Mouse (Mus musculus): ENCODE data around the gene Rbbp4. TPM values are rescaled to one million over a fixed set of nuclear protein-coding genes. Genes with fewer than 3 reads are reported as not detected.

The Rbbp4 gene
- polyA plus RNA-seq, 1 experiment from 2014 or later, result 388 TPM

- Histone ChIP-seq H3K4me1 (replicated peaks; ENCODE audit: control insufficient read depth, insufficient read depth, low read length) (peaks cover 16% of the 10 kb centered on the region), H3K4me3 (replicated peaks; ENCODE audit: low read length) (peak overlapping the region; percentile 78), H3K27me3 (replicated peaks; ENCODE audit: control insufficient read depth, insufficient read depth, low read length) (peaks cover 2% of the 10 kb centered on the region; the same call in 1 of the 2 replicates), H3K36me3 (ENCODE audit: control insufficient read depth, insufficient read depth) (no peaks in the 10 kb centered on the region), H3K9ac (replicated peaks; ENCODE audit: low read depth, low read length) (peak overlapping the region; percentile 90), H3K9me3 (ENCODE audit: control insufficient read depth, low read length) (no peaks in the 10 kb centered on the region), H3K27ac (ENCODE audit: low read length) (peak overlapping the region; percentile 86), H3K4me2 (ENCODE audit: low read length) (peak overlapping the region; percentile 71)
- ATAC-seq, result peak; percentile 71
- under 1% methylated on average over 65 of the region's 68 CpGs for WGBS
Observed at GRCm38 (mm10) chr4:129376961-129377545, 41.9 kb upstream of the Rbbp4 start.

GRCm38 (mm10) chr4:129375821-129376220 lies 40.7 kb upstream of the Rbbp4 start:
- no peak for ATAC-seq
- Histone ChIP-seq H3K4me3 (replicated peaks; ENCODE audit: low read length) (no peak overlapping the region), H3K36me3 (ENCODE audit: control insufficient read depth, insufficient read depth) (no peaks in the 10 kb centered on the region), H3K4me2 (ENCODE audit: low read length) (no peak overlapping the region), H3K9me3 (ENCODE audit: control insufficient read depth, low read length) (no peaks in the 10 kb centered on the region), H3K9ac (replicated peaks; ENCODE audit: low read depth, low read length) (no peak overlapping the region), H3K27ac (ENCODE audit: low read length) (no peak overlapping the region), H3K27me3 (replicated peaks; ENCODE audit: control insufficient read depth, insufficient read depth, low read length) (peaks cover 2% of the 10 kb centered on the region; the same call in 1 of the 2 replicates), H3K4me1 (replicated peaks; ENCODE audit: control insufficient read depth, insufficient read depth, low read length) (peaks cover 16% of the 10 kb centered on the region)
- 73% methylated on average over 5 of the region's 5 CpGs for WGBS

- Histone ChIP-seq H3K9ac (replicated peaks; ENCODE audit: low read depth, low read length) (no peak overlapping the region), H3K9me3 (ENCODE audit: control insufficient read depth, low read length) (no peaks in the 10 kb centered on the region), H3K36me3 (ENCODE audit: control insufficient read depth, insufficient read depth) (no peaks in the 10 kb centered on the region), H3K27me3 (replicated peaks; ENCODE audit: control insufficient read depth, insufficient read depth, low read length) (peaks cover 2% of the 10 kb centered on the region; the same call in 1 of the 2 replicates), H3K4me3 (replicated peaks; ENCODE audit: low read length) (no peak overlapping the region), H3K4me2 (ENCODE audit: low read length) (no peak overlapping the region), H3K4me1 (replicated peaks; ENCODE audit: control insufficient read depth, insufficient read depth, low read length) (peaks cover 16% of the 10 kb centered on the region), H3K27ac (ENCODE audit: low read length) (no peak overlapping the region)
- WGBS, result 6% methylated on average over 6 of the region's 6 CpGs
- ATAC-seq, result no peak
Observed at GRCm38 (mm10) chr4:129375000-129375399, 39.8 kb upstream of the Rbbp4 start.

- no peak overlapping the region for H3K9ac ChIP-seq (replicated peaks; ENCODE audit: low read depth, low read length)
- no peak overlapping the region for H3K27ac ChIP-seq (ENCODE audit: low read length)
- H3K4me2 ChIP-seq (ENCODE audit: low read length), result no peak overlapping the region
- H3K27me3 ChIP-seq (replicated peaks; ENCODE audit: control insufficient read depth, insufficient read depth, low read length), result 0 out of 2 replicates have a peak, but pooled peaks cover 2% of the 10 kb centered on the region
- peaks cover 16% of the 10 kb centered on the region for H3K4me1 ChIP-seq (replicated peaks; ENCODE audit: control insufficient read depth, insufficient read depth, low read length)
- H3K36me3 ChIP-seq (ENCODE audit: control insufficient read depth, insufficient read depth), result no peaks in the 10 kb centered on the region
- no peaks in the 10 kb centered on the region for H3K9me3 ChIP-seq (ENCODE audit: control insufficient read depth, low read length)
- no peak for ATAC-seq
- no peak overlapping the region for H3K4me3 ChIP-seq (replicated peaks; ENCODE audit: low read length)
- 45% methylated on average over 11 of the region's 11 CpGs for WGBS
Observed at GRCm38 (mm10) chr4:129374219-129374755, 39.1 kb upstream of the Rbbp4 start.

GRCm38 (mm10) chr4:129373202-129373976 lies 38.2 kb upstream of the Rbbp4 start:
- no peak for ATAC-seq

GRCm38 (mm10) chr4:129371391-129371790 lies 36.2 kb upstream of the Rbbp4 start:
- Histone ChIP-seq H3K4me3 (replicated peaks; ENCODE audit: low read length) (no peak overlapping the region), H3K36me3 (ENCODE audit: control insufficient read depth, insufficient read depth) (no peaks in the 10 kb centered on the region), H3K27me3 (replicated peaks; ENCODE audit: control insufficient read depth, insufficient read depth, low read length) (no peaks in the 10 kb centered on the region), H3K9me3 (ENCODE audit: control insufficient read depth, low read length) (no peaks in the 10 kb centered on the region), H3K9ac (replicated peaks; ENCODE audit: low read depth, low read length) (no peak overlapping the region), H3K4me2 (ENCODE audit: low read length) (no peak overlapping the region), H3K27ac (ENCODE audit: low read length) (no peak overlapping the region), H3K4me1 (replicated peaks; ENCODE audit: control insufficient read depth, insufficient read depth, low read length) (peaks cover 5% of the 10 kb centered on the region; the same call in 1 of the 2 replicates)
- ATAC-seq, result no peak
- 89% methylated on average over 3 of the region's 3 CpGs for WGBS

More at GRCm38 (mm10) chr4:129373202-129373976, 38.2 kb upstream of the Rbbp4 start:
- Histone ChIP-seq H3K9me3 (ENCODE audit: control insufficient read depth, low read length) (no peaks in the 10 kb centered on the region), H3K36me3 (ENCODE audit: control insufficient read depth, insufficient read depth) (no peaks in the 10 kb centered on the region), H3K9ac (replicated peaks; ENCODE audit: low read depth, low read length) (no peak overlapping the region), H3K27me3 (replicated peaks; ENCODE audit: control insufficient read depth, insufficient read depth, low read length) (no peaks in the 10 kb centered on the region), H3K4me2 (ENCODE audit: low read length) (no peak overlapping the region), H3K4me1 (replicated peaks; ENCODE audit: control insufficient read depth, insufficient read depth, low read length) (peaks cover 16% of the 10 kb centered on the region), H3K4me3 (replicated peaks; ENCODE audit: low read length) (no peak overlapping the region), H3K27ac (ENCODE audit: low read length) (no peak overlapping the region)
- WGBS, result 42% methylated on average over 8 of the region's 8 CpGs

- no peaks in the 10 kb centered on the region for H3K9me3 ChIP-seq (ENCODE audit: control insufficient read depth, low read length)
- no peak overlapping the region for H3K4me2 ChIP-seq (ENCODE audit: low read length)
- 89% methylated on average over 5 of the region's 5 CpGs for WGBS
- no peak overlapping the region for H3K4me3 ChIP-seq (replicated peaks; ENCODE audit: low read length)
- ATAC-seq, result no peak
- H3K4me1 ChIP-seq (replicated peaks; ENCODE audit: control insufficient read depth, insufficient read depth, low read length), result no peaks in the 10 kb centered on the region
- no peak overlapping the region for H3K9ac ChIP-seq (replicated peaks; ENCODE audit: low read depth, low read length)
- no peaks in the 10 kb centered on the region for H3K27me3 ChIP-seq (replicated peaks; ENCODE audit: control insufficient read depth, insufficient read depth, low read length)
- H3K36me3 ChIP-seq (ENCODE audit: control insufficient read depth, insufficient read depth), result no peaks in the 10 kb centered on the region; the same call in 1 of the 2 replicates
- no peak overlapping the region for H3K27ac ChIP-seq (ENCODE audit: low read length)
Observed at GRCm38 (mm10) chr4:129365224-129365623, 30.1 kb upstream of the Rbbp4 start.

GRCm38 (mm10) chr4:129364379-129364778 lies 29.2 kb upstream of the Rbbp4 start:
- Histone ChIP-seq H3K36me3 (ENCODE audit: control insufficient read depth, insufficient read depth) (peaks cover 5% of the 10 kb centered on the region), H3K27ac (ENCODE audit: low read length) (no peak overlapping the region), H3K27me3 (replicated peaks; ENCODE audit: control insufficient read depth, insufficient read depth, low read length) (no peaks in the 10 kb centered on the region), H3K4me1 (replicated peaks; ENCODE audit: control insufficient read depth, insufficient read depth, low read length) (no peaks in the 10 kb centered on the region), H3K9me3 (ENCODE audit: control insufficient read depth, low read length) (no peaks in the 10 kb centered on the region), H3K4me3 (replicated peaks; ENCODE audit: low read length) (no peak overlapping the region), H3K9ac (replicated peaks; ENCODE audit: low read depth, low read length) (no peak overlapping the region), H3K4me2 (ENCODE audit: low read length) (no peak overlapping the region)
- no peak for ATAC-seq
- 78% methylated on average over 3 of the region's 3 CpGs for WGBS

- Histone ChIP-seq H3K9me3 (ENCODE audit: control insufficient read depth, low read length) (no peaks in the 10 kb centered on the region), H3K36me3 (ENCODE audit: control insufficient read depth, insufficient read depth) (peaks cover 6% of the 10 kb centered on the region), H3K27me3 (replicated peaks; ENCODE audit: control insufficient read depth, insufficient read depth, low read length) (no peaks in the 10 kb centered on the region), H3K4me1 (replicated peaks; ENCODE audit: control insufficient read depth, insufficient read depth, low read length) (no peaks in the 10 kb centered on the region), H3K4me3 (replicated peaks; ENCODE audit: low read length) (no peak overlapping the region), H3K9ac (replicated peaks; ENCODE audit: low read depth, low read length) (no peak overlapping the region), H3K27ac (ENCODE audit: low read length) (no peak overlapping the region), H3K4me2 (ENCODE audit: low read length) (no peak overlapping the region)
- ATAC-seq, result no peak
- 86% methylated on average over 9 of the region's 9 CpGs for WGBS
Observed at GRCm38 (mm10) chr4:129363463-129363862, 28.3 kb upstream of the Rbbp4 start.

All from forebrain, embryonic 16.5 days (tissue).